9 mouse cellular contexts compared by ENCODE assay signal in genomic region chr5:63874880-63875279, GRCm38 (mm10).
DNase-seq lines count a peak whose midpoint lies in the region; ATAC-seq and TF ChIP-seq lines count a peak whose summit lies in the region.
"Had no signal": no experiment of that assay in that cellular context is flagged by ENCODE, and none has a peak within 500 bp of the region (broad histone marks: within the 10 kb centered on the region; RNA-seq: fewer than 3 reads in every experiment).

No protein-coding gene starts in this region.

- TF ChIP-seq EP300 in lung, postnatal 0 days (IDR thresholded peaks at IDR 0.05): no peak

- H3K36me3 ChIP-seq in kidney, embryonic 15.5 days: no peaks in the 10 kb centered on the region
- no peaks in the 10 kb centered on the region for H3K36me3 ChIP-seq in lung, postnatal 0 days (ENCODE audit: insufficient read depth, low read length)
- H3K36me3 ChIP-seq in midbrain, embryonic 16.5 days (ENCODE audit: control insufficient read depth, insufficient read depth, low read length): no peaks in the 10 kb centered on the region
- H3K36me3 ChIP-seq in forebrain, embryonic 11.5 days (ENCODE audit: control insufficient read depth, insufficient read depth, low read length): no peaks in the 10 kb centered on the region
- H3K36me3 ChIP-seq: neural tube, embryonic 13.5 days had no signal

- TF ChIP-seq CTCF in bone marrow, adult 2 months (IDR thresholded peaks at IDR 0.05; ENCODE audit: control insufficient read depth, insufficient read depth, low read length): peak; percentile 30; the same call in 1 of the 2 replicates
- TF ChIP-seq CTCF in lung, postnatal 0 days (IDR thresholded peaks at IDR 0.05): peak; percentile 52

- no peak overlapping the region for H3K9ac ChIP-seq in kidney, embryonic 15.5 days
- no peak overlapping the region for H3K9ac ChIP-seq in lung, postnatal 0 days (replicated peaks; ENCODE audit: low read depth)
- no peak overlapping the region for H3K9ac ChIP-seq in midbrain, embryonic 16.5 days (ENCODE audit: low read depth, low read length)
- no peak overlapping the region for H3K9ac ChIP-seq in forebrain, embryonic 11.5 days (ENCODE audit: low read length)
- H3K9ac ChIP-seq: neural tube, embryonic 13.5 days had no signal

- no peaks in the 10 kb centered on the region for H3K9me3 ChIP-seq in kidney, embryonic 15.5 days (replicated peaks)
- no peaks in the 10 kb centered on the region for H3K9me3 ChIP-seq in lung, postnatal 0 days (ENCODE audit: low read length)
- no peaks in the 10 kb centered on the region for H3K9me3 ChIP-seq in midbrain, embryonic 16.5 days (replicated peaks; ENCODE audit: control insufficient read depth, low read length, poor library complexity, severe bottlenecking)
- H3K9me3 ChIP-seq in forebrain, embryonic 11.5 days (ENCODE audit: control insufficient read depth, low read length): no peaks in the 10 kb centered on the region
- H3K9me3 ChIP-seq: neural tube, embryonic 13.5 days had no signal

- no peak overlapping the region for H3K27ac ChIP-seq in bone marrow, adult 2 months (ENCODE audit: control insufficient read depth, insufficient read depth, low read depth, low read length, poor library complexity)
- H3K27ac ChIP-seq in kidney, embryonic 15.5 days: peak overlapping the region; percentile 72
- no peak overlapping the region for H3K27ac ChIP-seq in lung, postnatal 0 days (ENCODE audit: low read length)
- no peak overlapping the region for H3K27ac ChIP-seq in midbrain, embryonic 16.5 days (ENCODE audit: low read length)
- H3K27ac ChIP-seq in forebrain, embryonic 11.5 days (ENCODE audit: low read depth, low read length): no peak overlapping the region
- H3K27ac ChIP-seq: neural tube, embryonic 13.5 days had no signal

- no peaks in the 10 kb centered on the region; the same call in 1 of the 2 replicates for H3K4me1 ChIP-seq in bone marrow, adult 2 months (ENCODE audit: control insufficient read depth, insufficient read depth, low read length)
- peaks cover 21% of the 10 kb centered on the region for H3K4me1 ChIP-seq in kidney, embryonic 15.5 days
- no peaks in the 10 kb centered on the region for H3K4me1 ChIP-seq in lung, postnatal 0 days (ENCODE audit: insufficient read depth, low read depth, low read length)
- peaks cover 10% of the 10 kb centered on the region; the same call in 1 of the 2 replicates for H3K4me1 ChIP-seq in midbrain, embryonic 16.5 days (ENCODE audit: control insufficient read depth, insufficient read depth, low read length)
- peaks cover 3% of the 10 kb centered on the region; the same call in 1 of the 2 replicates for H3K4me1 ChIP-seq in forebrain, embryonic 11.5 days (replicated peaks; ENCODE audit: control insufficient read depth, insufficient read depth, low read length)

- ATAC-seq in kidney, embryonic 15.5 days (replicated peaks; ENCODE audit: low FRiP score): peak; percentile 58
- ATAC-seq in lung, postnatal 0 days: peak; percentile 85
- no peak for ATAC-seq in midbrain, embryonic 16.5 days
- no peak for ATAC-seq in forebrain, embryonic 11.5 days (replicated peaks; ENCODE audit: low FRiP score)

- no peak overlapping the region for H3K4me2 ChIP-seq in kidney, embryonic 15.5 days
- H3K4me2 ChIP-seq in lung, postnatal 0 days (replicated peaks; ENCODE audit: low read depth, low read length): no peak overlapping the region
- H3K4me2 ChIP-seq in midbrain, embryonic 16.5 days (ENCODE audit: low read length): no peak overlapping the region
- H3K4me2 ChIP-seq in forebrain, embryonic 11.5 days (ENCODE audit: low read depth, low read length, severe bottlenecking): no peak overlapping the region
- H3K4me2 ChIP-seq: neural tube, embryonic 13.5 days had no signal

- no peak for TF ChIP-seq POLR2A in bone marrow, adult 2 months (IDR thresholded peaks at IDR 0.05; ENCODE audit: borderline replicate concordance, control insufficient read depth, low read depth, low read length)

- H3K27me3 ChIP-seq in kidney, embryonic 15.5 days: no peaks in the 10 kb centered on the region
- H3K27me3 ChIP-seq in lung, postnatal 0 days (replicated peaks; ENCODE audit: insufficient read depth, low read length): no peaks in the 10 kb centered on the region
- no peaks in the 10 kb centered on the region for H3K27me3 ChIP-seq in midbrain, embryonic 16.5 days (ENCODE audit: control insufficient read depth, insufficient read depth, low read depth, low read length)
- H3K27me3 ChIP-seq in forebrain, embryonic 11.5 days (ENCODE audit: control insufficient read depth, insufficient read depth, low read length): no peaks in the 10 kb centered on the region
- H3K27me3 ChIP-seq: neural tube, embryonic 13.5 days had no signal

- peak; percentile 14 for DNase-seq in adrenal gland, postnatal 14 days
- no peak for DNase-seq in adrenal gland, postnatal 10 days
- DNase-seq in lung, postnatal 0 days (ENCODE audit: low spot score): peak; percentile 78
- no peak for DNase-seq in thymus, postnatal 0 days (ENCODE audit: low spot score)
- DNase-seq in forebrain, embryonic 11.5 days (ENCODE audit: low spot score): no peak

- no peak overlapping the region for H3K4me3 ChIP-seq in bone marrow, adult 2 months (replicated peaks; ENCODE audit: control insufficient read depth, low read depth, low read length)
- H3K4me3 ChIP-seq in kidney, embryonic 15.5 days (replicated peaks): no peak overlapping the region
- H3K4me3 ChIP-seq in lung, postnatal 0 days (ENCODE audit: low read depth, low read length): no peak overlapping the region
- H3K4me3 ChIP-seq in midbrain, embryonic 16.5 days (ENCODE audit: low read depth, low read length): no peak overlapping the region
- no peak overlapping the region for H3K4me3 ChIP-seq in forebrain, embryonic 11.5 days (ENCODE audit: low read depth, low read length)
- H3K4me3 ChIP-seq: neural tube, embryonic 13.5 days had no signal

- WGBS in bone marrow, adult 2 months: 59% methylated on average over 16 of the region's 16 CpGs
- 49% methylated on average over 16 of the region's 16 CpGs for WGBS in kidney, embryonic 15.5 days
- 47% methylated on average over 16 of the region's 16 CpGs for WGBS in lung, postnatal 0 days
- 67% methylated on average over 16 of the region's 16 CpGs for WGBS in midbrain, embryonic 16.5 days
- 75% methylated on average over 16 of the region's 16 CpGs for WGBS in forebrain, embryonic 11.5 days

Comparison
In these comparisons a context has a peak if more than half of its experiments do, and no peak if none do; other contexts are left out.
1. DNase-seq: peak in adrenal gland, postnatal 14 days (single experiment) and lung, postnatal 0 days (single experiment); none in adrenal gland, postnatal 10 days (single experiment), thymus, postnatal 0 days (single experiment) and forebrain, embryonic 11.5 days (single experiment).
2. ATAC-seq: peak in kidney, embryonic 15.5 days (single experiment) and lung, postnatal 0 days (single experiment); none in midbrain, embryonic 16.5 days (single experiment) and forebrain, embryonic 11.5 days (single experiment).